Mouse (Mus musculus): ENCODE measurements around the gene Nr2f2. TPM values are rescaled to one million over a fixed set of nuclear protein-coding genes. Genes with fewer than 3 reads are reported as not detected.

The Nr2f2 gene
- polyA plus RNA-seq, 1 experiment, result 193 TPM

DNA sequence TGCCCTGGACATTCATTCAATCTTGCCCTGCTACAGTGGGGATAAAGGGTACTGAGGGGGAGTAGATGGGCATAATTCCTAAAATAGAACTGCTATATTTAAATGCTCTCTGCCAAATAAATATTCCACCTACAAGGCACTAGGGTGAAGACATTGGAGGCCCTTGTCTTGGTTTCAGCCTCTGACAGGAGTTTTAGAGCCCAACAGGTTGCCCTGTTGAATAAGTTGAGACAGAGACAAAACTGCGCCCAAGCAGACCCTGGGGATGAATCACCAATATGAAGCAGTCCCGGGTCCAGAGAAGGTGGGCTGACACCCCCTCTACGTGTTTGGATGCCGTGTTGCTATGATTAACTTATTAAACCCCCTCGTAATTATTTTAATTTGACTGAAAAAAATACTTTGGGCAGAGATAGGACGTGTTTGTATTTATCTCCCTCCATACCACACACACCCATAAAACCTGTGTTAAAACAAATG, 37.5 kb downstream of the Nr2f2 start:
- H3K4me3 ChIP-seq (ENCODE audit: insufficient read depth, low read depth, low read length), result no peak overlapping the region
- no peak overlapping the region for H3K27ac ChIP-seq (ENCODE audit: insufficient read depth, low read depth, low read length)
- WGBS, result 75% methylated on average over 6 of the region's 6 CpGs
- DNase-seq, result no peak
- no peaks in the 10 kb centered on the region for H3K27me3 ChIP-seq (replicated peaks; ENCODE audit: control insufficient read depth, insufficient read depth, low read length)
- TF ChIP-seq CTCF (conservative IDR thresholded peaks at IDR 0.05; ENCODE audit: insufficient read depth, insufficient read length, low read depth, low read length), result no peak
- TF ChIP-seq POLR2A (IDR thresholded peaks at IDR 0.05; ENCODE audit: low read depth, low read length), result no peak
- no peaks in the 10 kb centered on the region for H3K36me3 ChIP-seq (ENCODE audit: control insufficient read depth, insufficient read depth, low read length)
- H3K4me1 ChIP-seq (ENCODE audit: control insufficient read depth, insufficient read depth, low read length), result no peaks in the 10 kb centered on the region

DNA sequence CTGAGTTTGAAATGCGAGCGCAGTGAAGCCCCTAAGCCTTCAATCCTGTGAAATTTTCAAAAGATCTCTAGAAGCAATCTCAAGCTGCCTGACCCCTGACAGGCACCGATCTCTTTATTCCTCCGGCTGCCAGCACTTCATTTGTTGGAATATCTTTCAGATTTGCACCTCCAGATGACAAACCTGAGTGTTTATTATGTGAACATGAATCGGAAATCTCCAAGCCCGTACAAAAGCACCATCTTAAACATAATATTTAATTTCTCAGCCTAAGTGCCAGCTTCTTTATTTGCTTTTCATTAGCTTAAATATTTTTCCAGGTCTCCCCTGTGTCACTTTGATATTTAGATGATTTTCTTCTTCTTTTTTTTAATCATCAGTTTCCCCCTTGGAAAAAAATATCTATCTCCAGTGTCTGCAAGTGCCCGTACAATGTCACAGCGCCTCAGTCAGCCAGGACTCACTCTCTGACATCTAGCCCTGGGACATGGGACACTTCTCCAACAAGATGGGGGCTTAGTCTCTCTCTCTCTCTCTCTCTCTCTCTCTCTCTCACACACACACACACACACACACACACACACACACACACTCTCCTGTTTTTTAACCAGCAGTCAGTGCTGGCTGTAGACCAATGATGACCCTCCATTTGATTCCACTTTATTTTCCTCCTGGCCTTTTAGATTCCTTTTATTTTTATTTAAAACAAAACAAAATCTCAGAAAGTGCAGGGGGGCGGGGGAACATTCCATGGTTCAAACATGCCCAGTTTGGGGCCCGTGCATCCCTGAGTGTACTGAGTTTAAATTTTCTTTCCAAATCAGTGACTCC, 38.1 kb downstream of the Nr2f2 start:
- DNase-seq, result no peak
- Histone ChIP-seq H3K4me1 (ENCODE audit: control insufficient read depth, insufficient read depth, low read length) (no peaks in the 10 kb centered on the region), H3K27me3 (replicated peaks; ENCODE audit: control insufficient read depth, insufficient read depth, low read length) (no peaks in the 10 kb centered on the region), H3K36me3 (ENCODE audit: control insufficient read depth, insufficient read depth, low read length) (no peaks in the 10 kb centered on the region), H3K4me3 (ENCODE audit: insufficient read depth, low read depth, low read length) (no peak overlapping the region), H3K27ac (ENCODE audit: insufficient read depth, low read depth, low read length) (no peak overlapping the region)
- TF ChIP-seq CTCF (conservative IDR thresholded peaks at IDR 0.05; ENCODE audit: insufficient read depth, insufficient read length, low read depth, low read length) (no peak), POLR2A (IDR thresholded peaks at IDR 0.05; ENCODE audit: low read depth, low read length) (no peak)
- WGBS, result 80% methylated on average over 10 of the region's 10 CpGs

DNA sequence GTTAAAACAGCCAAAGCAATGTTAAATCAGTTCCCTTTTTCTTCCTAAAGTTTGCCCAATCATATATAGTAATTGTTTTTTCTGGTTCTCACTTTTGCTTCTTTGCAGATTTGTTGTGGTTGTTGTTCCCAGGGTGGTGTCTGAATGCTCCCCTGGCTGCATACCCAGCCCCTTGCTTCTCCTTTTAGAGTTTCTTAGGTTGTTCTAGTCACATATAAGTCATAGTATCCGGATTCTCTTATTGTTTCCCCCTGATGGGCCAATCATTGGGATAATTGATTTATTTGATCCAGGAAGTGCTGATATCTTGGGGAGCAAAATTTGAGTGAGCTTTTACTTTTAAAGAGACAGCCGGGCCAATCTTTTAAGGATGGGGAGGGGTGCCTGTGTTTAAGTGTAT, 39.3 kb downstream of the Nr2f2 start:
- WGBS, result 79% methylated on average over 2 of the region's 2 CpGs
- no peak for DNase-seq
- Histone ChIP-seq H3K4me3 (ENCODE audit: insufficient read depth, low read depth, low read length) (no peak overlapping the region), H3K4me1 (ENCODE audit: control insufficient read depth, insufficient read depth, low read length) (no peaks in the 10 kb centered on the region), H3K36me3 (ENCODE audit: control insufficient read depth, insufficient read depth, low read length) (no peaks in the 10 kb centered on the region), H3K27me3 (replicated peaks; ENCODE audit: control insufficient read depth, insufficient read depth, low read length) (no peaks in the 10 kb centered on the region), H3K27ac (ENCODE audit: insufficient read depth, low read depth, low read length) (no peak overlapping the region)
- no peak for TF ChIP-seq CTCF (conservative IDR thresholded peaks at IDR 0.05; ENCODE audit: insufficient read depth, insufficient read length, low read depth, low read length)
- TF ChIP-seq POLR2A (IDR thresholded peaks at IDR 0.05; ENCODE audit: low read depth, low read length), result no peak

DNA sequence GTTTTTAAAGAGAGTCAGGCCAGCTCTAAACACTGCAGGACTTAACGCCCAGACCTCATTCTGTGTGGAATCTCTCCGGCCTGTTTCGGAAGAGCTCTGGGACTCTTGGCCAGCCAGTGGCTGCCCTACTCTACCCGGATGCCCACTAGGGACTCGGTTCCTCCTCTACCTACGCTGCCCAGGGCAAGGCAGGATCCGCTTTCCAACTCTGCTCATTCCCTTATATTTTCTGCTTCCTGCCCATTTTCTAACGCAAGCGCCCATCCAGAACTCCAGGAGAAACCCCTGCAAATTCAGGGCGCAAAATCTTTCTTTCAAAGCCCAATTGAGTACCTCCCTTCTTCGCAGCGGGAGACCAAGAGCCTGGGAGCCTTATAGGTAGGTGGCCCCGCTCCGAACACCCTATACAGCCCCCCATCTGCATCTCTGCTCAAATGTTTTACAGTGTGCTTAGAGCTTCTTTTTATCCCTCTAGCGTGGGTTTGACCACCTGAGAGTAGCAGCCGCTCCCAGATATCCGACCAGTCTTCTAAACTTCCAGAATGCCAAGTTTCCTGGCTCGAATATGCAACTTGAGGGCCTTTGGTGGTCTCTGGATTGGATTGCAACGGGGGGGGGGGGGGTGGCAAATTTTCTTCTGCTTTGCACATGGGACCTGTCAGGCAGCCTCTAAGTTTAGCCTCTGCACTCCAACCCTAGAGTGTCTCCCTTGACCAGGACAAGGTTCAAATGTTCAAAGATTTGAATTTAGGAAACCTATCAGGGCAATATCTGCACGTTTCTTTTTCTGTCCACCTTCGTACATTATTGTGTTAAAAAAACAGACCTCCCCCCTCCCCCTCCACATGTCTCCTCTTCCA, 40.1 kb downstream of the Nr2f2 start:
- 57% methylated on average over 21 of the region's 21 CpGs for WGBS
- Histone ChIP-seq H3K27me3 (replicated peaks; ENCODE audit: control insufficient read depth, insufficient read depth, low read length) (no peaks in the 10 kb centered on the region), H3K36me3 (ENCODE audit: control insufficient read depth, insufficient read depth, low read length) (no peaks in the 10 kb centered on the region), H3K27ac (ENCODE audit: insufficient read depth, low read depth, low read length) (no peak overlapping the region), H3K4me1 (ENCODE audit: control insufficient read depth, insufficient read depth, low read length) (no peaks in the 10 kb centered on the region), H3K4me3 (ENCODE audit: insufficient read depth, low read depth, low read length) (no peak overlapping the region)
- DNase-seq, result no peak
- no peak for TF ChIP-seq CTCF (conservative IDR thresholded peaks at IDR 0.05; ENCODE audit: insufficient read depth, insufficient read length, low read depth, low read length)
- TF ChIP-seq POLR2A (IDR thresholded peaks at IDR 0.05; ENCODE audit: low read depth, low read length), result no peak

DNA sequence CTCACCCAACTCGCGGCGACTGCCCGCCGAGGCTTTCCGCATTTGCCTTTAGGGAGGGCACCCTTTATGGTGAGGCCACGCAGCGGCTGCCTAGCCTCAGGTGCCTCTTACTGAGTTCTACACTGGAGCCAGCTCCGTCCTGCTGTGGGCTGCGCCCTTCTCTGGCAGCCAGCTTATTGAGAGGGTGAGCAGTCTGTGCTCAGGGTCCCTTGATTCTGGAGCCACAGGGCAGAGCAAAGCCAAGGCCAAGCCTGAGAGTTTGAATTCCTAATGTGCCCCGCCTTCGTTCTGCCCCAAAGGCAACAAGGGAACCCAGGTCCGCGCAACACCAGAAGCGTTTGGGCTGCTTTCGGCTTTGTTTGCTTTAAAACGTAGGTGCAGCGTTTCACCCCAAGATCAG, 41.2 kb downstream of the Nr2f2 start:
- no peak overlapping the region for H3K27ac ChIP-seq (ENCODE audit: insufficient read depth, low read depth, low read length)
- H3K27me3 ChIP-seq (replicated peaks; ENCODE audit: control insufficient read depth, insufficient read depth, low read length), result no peaks in the 10 kb centered on the region
- H3K36me3 ChIP-seq (ENCODE audit: control insufficient read depth, insufficient read depth, low read length), result no peaks in the 10 kb centered on the region
- DNase-seq, result no peak
- peak overlapping the region; percentile 0; the same call in 1 of the 2 replicates for H3K4me3 ChIP-seq (ENCODE audit: insufficient read depth, low read depth, low read length)
- no peaks in the 10 kb centered on the region for H3K4me1 ChIP-seq (ENCODE audit: control insufficient read depth, insufficient read depth, low read length)
- TF ChIP-seq POLR2A (IDR thresholded peaks at IDR 0.05; ENCODE audit: low read depth, low read length) (no peak), CTCF (conservative IDR thresholded peaks at IDR 0.05; ENCODE audit: insufficient read depth, insufficient read length, low read depth, low read length) (no peak)
- 25% methylated on average over 18 of the region's 18 CpGs for WGBS

GRCm38 (mm10) chr7:70324541-70324940, 42.0 kb downstream of the Nr2f2 start:
- no peaks in the 10 kb centered on the region for H3K27me3 ChIP-seq (replicated peaks; ENCODE audit: control insufficient read depth, insufficient read depth, low read length)
- TF ChIP-seq POLR2A (IDR thresholded peaks at IDR 0.05; ENCODE audit: low read depth, low read length), result no peak
- no peak for TF ChIP-seq CTCF (conservative IDR thresholded peaks at IDR 0.05; ENCODE audit: insufficient read depth, insufficient read length, low read depth, low read length)
- no peak for DNase-seq
- 87% methylated on average over 5 of the region's 5 CpGs for WGBS
- H3K4me3 ChIP-seq (ENCODE audit: insufficient read depth, low read depth, low read length), result no peak overlapping the region
- no peaks in the 10 kb centered on the region for H3K36me3 ChIP-seq (ENCODE audit: control insufficient read depth, insufficient read depth, low read length)
- no peak overlapping the region for H3K27ac ChIP-seq (ENCODE audit: insufficient read depth, low read depth, low read length)
- H3K4me1 ChIP-seq (ENCODE audit: control insufficient read depth, insufficient read depth, low read length), result no peaks in the 10 kb centered on the region

DNA sequence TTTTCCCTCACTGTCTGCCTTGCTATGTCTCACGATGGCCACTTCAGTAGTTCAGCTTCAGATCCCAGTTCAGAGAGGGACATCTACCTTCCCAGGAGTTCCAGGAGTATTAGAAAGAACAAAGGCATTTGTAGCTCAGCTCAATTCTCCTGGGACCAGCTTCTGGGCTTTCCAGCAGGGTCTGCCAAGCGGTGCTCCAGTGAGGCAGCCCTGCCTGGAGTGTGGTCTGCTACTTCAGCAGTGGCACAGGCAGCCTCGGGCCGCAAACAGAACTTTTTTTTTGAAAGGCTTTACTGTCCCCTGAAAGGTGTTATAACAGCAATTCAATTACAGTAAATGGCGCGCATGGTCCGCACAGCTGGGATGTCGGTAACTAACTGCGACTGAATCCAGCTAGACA, 42.5 kb downstream of the Nr2f2 start:
- Histone ChIP-seq H3K27me3 (replicated peaks; ENCODE audit: control insufficient read depth, insufficient read depth, low read length) (no peaks in the 10 kb centered on the region), H3K4me3 (ENCODE audit: insufficient read depth, low read depth, low read length) (no peak overlapping the region), H3K36me3 (ENCODE audit: control insufficient read depth, insufficient read depth, low read length) (no peaks in the 10 kb centered on the region), H3K4me1 (ENCODE audit: control insufficient read depth, insufficient read depth, low read length) (no peaks in the 10 kb centered on the region), H3K27ac (ENCODE audit: insufficient read depth, low read depth, low read length) (no peak overlapping the region)
- 85% methylated on average over 9 of the region's 9 CpGs for WGBS
- DNase-seq, result no peak
- no peak for TF ChIP-seq POLR2A (IDR thresholded peaks at IDR 0.05; ENCODE audit: low read depth, low read length)
- no peak for TF ChIP-seq CTCF (conservative IDR thresholded peaks at IDR 0.05; ENCODE audit: insufficient read depth, insufficient read length, low read depth, low read length)
